Mouse (Mus musculus): ENCODE measurements around the gene Mvb12a. TPM values are rescaled to one million over a fixed set of nuclear protein-coding genes. Genes with fewer than 3 reads are reported as not detected.
A peak's percentile ranks its signal among the peaks of the same experiment; 100 is the strongest.

Mvb12a gene
- total and polyA plus RNA-seq, 2 experiments from 2014 or later = 47.6 to 54.4 TPM

DNA sequence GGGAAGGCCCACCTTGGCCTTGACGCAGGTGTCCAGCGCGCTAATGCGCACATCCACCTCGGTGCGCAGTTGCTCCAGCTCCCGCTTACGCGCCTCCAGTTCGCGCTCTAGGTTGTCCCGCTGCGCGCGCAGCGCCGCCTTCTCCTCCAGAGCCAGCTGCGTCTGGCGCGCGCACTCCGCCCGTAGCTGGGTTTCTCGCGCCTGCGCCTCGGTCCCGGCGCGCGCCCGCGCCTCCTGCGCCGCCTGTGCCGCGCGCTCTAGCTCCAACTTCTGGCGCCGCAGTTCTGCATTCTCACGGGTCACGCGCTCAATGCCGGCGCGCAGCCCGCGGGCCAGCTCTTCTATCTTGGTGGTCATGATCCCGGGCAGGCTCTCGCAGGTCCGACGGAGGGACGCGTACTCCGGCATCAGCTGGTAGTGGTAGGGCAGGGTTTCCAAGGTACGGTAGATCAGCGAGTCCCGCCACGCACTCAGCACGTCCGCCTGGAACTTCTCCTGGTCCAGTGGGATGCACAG is 35.1 kb upstream of the Mvb12a start:
- ATAC-seq (ENCODE audit: insufficient read depth, low read depth) (peak; percentile 77), DNase-seq (ENCODE audit: low spot score) (peak; percentile 86)
- Histone ChIP-seq H3K4me3 (ENCODE audit: low read depth, low read length) (peak overlapping the region; percentile 48), H3K9ac (replicated peaks; ENCODE audit: low read depth, low read length) (no peak overlapping the region), H3K9me3 (replicated peaks; ENCODE audit: control insufficient read depth, low read length) (no peaks in the 10 kb centered on the region), H3K27ac (ENCODE audit: low read depth) (no peak overlapping the region), H3K4me1 (ENCODE audit: control insufficient read depth, insufficient read depth) (0 out of 2 replicates have a peak, but pooled peaks cover 3% of the 10 kb centered on the region), H3K36me3 (replicated peaks; ENCODE audit: control insufficient read depth, insufficient read depth, low read length) (no peaks in the 10 kb centered on the region), H3K4me2 (ENCODE audit: low read depth, low read length) (peak overlapping the region; percentile 83), H3K27me3 (ENCODE audit: control insufficient read depth, insufficient read depth, low read length) (peaks cover 62% of the 10 kb centered on the region)
- under 1% methylated on average over 58 of the region's 61 CpGs for WGBS
- TF ChIP-seq EP300 (IDR thresholded peaks at IDR 0.05; ENCODE audit: low read depth) = no peak
- TF ChIP-seq CTCF (IDR thresholded peaks at IDR 0.05; ENCODE audit: low read depth) = no peak

DNA sequence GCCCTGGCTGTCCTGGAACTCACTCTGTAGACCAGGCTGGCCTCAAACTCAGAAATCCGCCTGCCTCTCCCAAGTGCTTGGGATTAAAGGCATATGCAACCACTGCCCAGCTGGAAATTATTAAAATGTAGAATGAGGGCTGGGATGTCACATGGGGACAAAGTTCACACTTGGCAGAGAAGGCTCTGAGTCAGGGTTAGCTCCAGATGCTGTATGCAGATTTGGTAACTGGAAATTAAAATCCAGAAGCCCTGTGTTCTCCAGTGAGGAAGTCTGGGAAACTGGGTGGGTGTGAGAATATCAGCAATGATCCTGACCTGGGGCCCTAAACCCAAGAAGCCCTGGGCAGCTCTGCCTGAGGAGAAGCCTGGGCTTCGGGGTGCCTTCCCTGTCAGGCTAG is 33.4 kb upstream of the Mvb12a start:
- ATAC-seq (ENCODE audit: insufficient read depth, low read depth) (no peak), DNase-seq (ENCODE audit: low spot score) (no peak)
- Histone ChIP-seq H3K4me1 (ENCODE audit: control insufficient read depth, insufficient read depth) (0 out of 2 replicates have a peak, but pooled peaks cover 3% of the 10 kb centered on the region), H3K9me3 (replicated peaks; ENCODE audit: control insufficient read depth, low read length) (no peaks in the 10 kb centered on the region), H3K4me2 (ENCODE audit: low read depth, low read length) (no peak overlapping the region; the same call in 1 of the 2 replicates), H3K27ac (ENCODE audit: low read depth) (no peak overlapping the region), H3K36me3 (replicated peaks; ENCODE audit: control insufficient read depth, insufficient read depth, low read length) (no peaks in the 10 kb centered on the region), H3K4me3 (ENCODE audit: low read depth, low read length) (no peak overlapping the region), H3K27me3 (ENCODE audit: control insufficient read depth, insufficient read depth, low read length) (peaks cover 62% of the 10 kb centered on the region), H3K9ac (replicated peaks; ENCODE audit: low read depth, low read length) (no peak overlapping the region)
- TF ChIP-seq EP300 (IDR thresholded peaks at IDR 0.05; ENCODE audit: low read depth) (no peak), CTCF (IDR thresholded peaks at IDR 0.05; ENCODE audit: low read depth) (no peak)
- WGBS = 67% methylated on average over 2 of the region's 2 CpGs

- WGBS = 27% methylated on average over 12 of the region's 14 CpGs
- TF ChIP-seq EP300 (IDR thresholded peaks at IDR 0.05; ENCODE audit: low read depth) (no peak), CTCF (IDR thresholded peaks at IDR 0.05; ENCODE audit: low read depth) (no peak)
- DNase-seq (ENCODE audit: low spot score) (no peak), ATAC-seq (ENCODE audit: insufficient read depth, low read depth) (peak; percentile 13; the same call in 1 of the 2 replicates)
- no peak within 1 kb of the TSS for H3K9ac ChIP-seq (replicated peaks; ENCODE audit: low read depth, low read length)
- 0 out of 2 replicates have a peak, but pooled peaks cover 3% of the 10 kb centered on the region for H3K4me1 ChIP-seq (ENCODE audit: control insufficient read depth, insufficient read depth)
- H3K27me3 ChIP-seq (ENCODE audit: control insufficient read depth, insufficient read depth, low read length) = peaks cover 46% of the 10 kb centered on the region
- H3K27ac ChIP-seq (ENCODE audit: low read depth) = no peak within 1 kb of the TSS
- H3K9me3 ChIP-seq (replicated peaks; ENCODE audit: control insufficient read depth, low read length) = no peaks in the 10 kb centered on the region
- peak within 1 kb of the TSS; percentile 15 for H3K4me3 ChIP-seq (ENCODE audit: low read depth, low read length)
- no peaks in the 10 kb centered on the region for H3K36me3 ChIP-seq (replicated peaks; ENCODE audit: control insufficient read depth, insufficient read depth, low read length)
- peak within 1 kb of the TSS; percentile 23 for H3K4me2 ChIP-seq (ENCODE audit: low read depth, low read length)
These were observed 31.1 kb upstream of the Mvb12a start, which contains the start of gene Plvap for GRCm38 (mm10) chr8:71511644-71512043. TSS of gene Plvap (minus strand) at chr8:71511752.

DNA sequence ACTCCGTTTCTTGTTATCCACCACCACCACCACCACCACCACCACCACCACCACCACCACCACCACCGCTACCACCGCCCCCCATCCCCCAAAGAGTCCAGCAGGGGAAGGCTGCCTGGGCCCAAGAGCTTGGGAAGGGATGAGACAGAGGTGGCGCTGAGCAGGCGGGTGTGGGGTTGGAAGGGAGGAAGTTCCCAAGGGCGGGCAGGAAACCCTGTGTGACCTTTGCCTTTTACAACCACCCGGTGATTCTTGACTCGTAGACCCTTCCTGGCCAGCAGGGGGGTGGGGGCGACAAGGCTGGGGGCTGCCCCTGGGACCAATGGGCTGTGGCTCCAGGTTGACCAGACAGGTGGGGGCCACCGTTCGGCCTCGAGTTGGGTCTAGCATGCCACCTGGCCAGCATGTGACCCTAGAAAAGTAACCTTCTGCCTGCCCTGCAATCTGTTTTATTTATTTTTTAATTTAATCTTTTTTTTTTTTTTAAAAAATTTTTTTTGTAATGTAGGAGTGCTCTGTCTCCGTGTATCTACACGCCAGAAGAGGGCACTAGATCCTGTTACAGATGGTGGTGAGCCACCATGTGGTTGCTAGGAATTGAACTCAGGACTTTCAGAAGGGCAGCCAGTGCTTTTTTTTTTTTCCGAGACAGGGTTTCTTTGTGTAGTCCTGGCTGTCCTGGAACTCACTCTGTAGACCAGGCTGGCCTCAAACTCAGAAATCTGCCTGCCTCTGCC is 29.5 kb upstream of the Mvb12a start:
- Histone ChIP-seq H3K27ac (ENCODE audit: low read depth) (no peak overlapping the region), H3K4me3 (ENCODE audit: low read depth, low read length) (no peak overlapping the region), H3K9me3 (replicated peaks; ENCODE audit: control insufficient read depth, low read length) (no peaks in the 10 kb centered on the region), H3K36me3 (replicated peaks; ENCODE audit: control insufficient read depth, insufficient read depth, low read length) (no peaks in the 10 kb centered on the region), H3K27me3 (ENCODE audit: control insufficient read depth, insufficient read depth, low read length) (peaks cover 31% of the 10 kb centered on the region), H3K4me2 (ENCODE audit: low read depth, low read length) (no peak overlapping the region), H3K9ac (replicated peaks; ENCODE audit: low read depth, low read length) (no peak overlapping the region), H3K4me1 (ENCODE audit: control insufficient read depth, insufficient read depth) (no peaks in the 10 kb centered on the region)
- DNase-seq (ENCODE audit: low spot score) (no peak), ATAC-seq (ENCODE audit: insufficient read depth, low read depth) (no peak)
- TF ChIP-seq EP300 (IDR thresholded peaks at IDR 0.05; ENCODE audit: low read depth) = no peak
- TF ChIP-seq CTCF (IDR thresholded peaks at IDR 0.05; ENCODE audit: low read depth) = no peak
- WGBS = 64% methylated on average over 15 of the region's 15 CpGs

DNA sequence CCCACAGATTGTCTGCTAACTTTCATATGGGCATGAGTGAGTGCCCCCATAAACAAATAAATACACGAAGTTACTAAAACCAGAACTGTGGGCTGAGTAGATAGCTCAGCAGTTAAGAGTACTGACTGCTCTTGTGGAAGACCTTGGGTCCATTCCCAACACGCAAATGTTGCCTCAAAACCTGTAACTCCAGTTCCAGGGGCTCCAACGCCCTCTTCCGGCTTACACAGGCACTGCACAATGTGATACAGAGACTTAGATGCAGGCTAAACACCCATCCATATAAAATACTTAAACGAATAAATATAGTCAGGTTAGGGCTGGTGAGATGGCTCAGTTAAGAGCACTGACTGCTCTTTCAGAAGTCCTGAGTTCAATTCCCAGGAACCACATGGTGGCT is 27.7 kb upstream of the Mvb12a start:
- Histone ChIP-seq H3K9ac (replicated peaks; ENCODE audit: low read depth, low read length) (no peak overlapping the region), H3K4me3 (ENCODE audit: low read depth, low read length) (no peak overlapping the region), H3K36me3 (replicated peaks; ENCODE audit: control insufficient read depth, insufficient read depth, low read length) (no peaks in the 10 kb centered on the region), H3K9me3 (replicated peaks; ENCODE audit: control insufficient read depth, low read length) (no peaks in the 10 kb centered on the region), H3K4me2 (ENCODE audit: low read depth, low read length) (no peak overlapping the region), H3K27me3 (ENCODE audit: control insufficient read depth, insufficient read depth, low read length) (peaks cover 17% of the 10 kb centered on the region), H3K27ac (ENCODE audit: low read depth) (no peak overlapping the region), H3K4me1 (ENCODE audit: control insufficient read depth, insufficient read depth) (no peaks in the 10 kb centered on the region)
- TF ChIP-seq CTCF (IDR thresholded peaks at IDR 0.05; ENCODE audit: low read depth) (no peak), EP300 (IDR thresholded peaks at IDR 0.05; ENCODE audit: low read depth) (no peak)
- ATAC-seq (ENCODE audit: insufficient read depth, low read depth) (no peak), DNase-seq (ENCODE audit: low spot score) (no peak)
- WGBS = 66% methylated on average over 5 of the region's 5 CpGs

Data from heart, postnatal 0 days (tissue).